Mouse (Mus musculus) layer of hippocampus, adult 2 months (tissue): Measurements from ENCODE around the gene Ssbp2. TPM values are rescaled to one million over a fixed set of nuclear protein-coding genes. Genes with fewer than 3 reads are reported as not detected.

Source experiments
- DNase-seq, 2 experiments: peaks; one replicate each; pipeline ENCODE4 v3.0.0; 2022; ENCODE audit warnings: low spot score in 2 of 2
- H3K27ac ChIP-seq: fragments of 200-600 bp; 2 replicates; pipeline ENCODE4 v1.8.1; 2022
- H3K4me3 ChIP-seq: fragments of 200-600 bp; 2 replicates; pipeline ENCODE4 v1.8.1; 2022; ENCODE audit warnings: mild to moderate bottlenecking
- CTCF ChIP-seq: fragments of 200-600 bp; conservative IDR thresholded peaks from 2 replicates; pipeline ENCODE4 v1.8.1; 2022; ENCODE audit warnings: antibody characterized with exemption, mild to moderate bottlenecking, moderate library complexity
- total RNA-seq, 2 experiments: library from RNA; stranded (reverse); gene quantifications; 2 replicates each; pipeline ENCODE4 v1.2.3; 2021

Gene Ssbp2
- total RNA-seq, 2 experiments from 2014 or later = 128 to 131 TPM

DNA sequence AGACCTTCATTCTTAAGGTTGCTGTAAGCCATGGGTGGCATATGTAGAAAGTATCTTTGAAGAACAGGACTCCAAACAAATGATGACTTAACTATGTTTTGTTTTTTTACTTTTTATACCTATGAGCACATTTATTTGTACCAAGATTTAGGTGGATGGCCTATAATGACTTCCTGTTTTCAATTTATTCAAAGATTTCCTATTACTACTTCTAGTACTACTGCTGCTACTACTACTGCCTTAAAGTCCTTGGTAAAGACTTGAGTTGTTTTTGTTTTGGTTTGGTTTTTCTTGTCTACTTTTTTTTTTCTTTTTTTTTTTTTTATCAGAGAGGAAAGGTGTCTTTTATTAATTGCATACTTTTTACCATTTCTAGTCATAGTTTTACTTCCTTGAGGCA is 121.4 kb downstream of the Ssbp2 start:
- no peak for DNase-seq
- no peak for TF ChIP-seq CTCF
- no peak overlapping the region for H3K4me3 ChIP-seq
- no peak overlapping the region for H3K27ac ChIP-seq

- TF ChIP-seq CTCF = no peak
- DNase-seq = no peak
- no peak overlapping the region for H3K4me3 ChIP-seq
- no peak overlapping the region for H3K27ac ChIP-seq
These were observed 122.1 kb downstream of the Ssbp2 start for GRCm38 (mm10) chr13:91582212-91582611.

- peak; percentile 59 for TF ChIP-seq CTCF
- H3K27ac ChIP-seq = no peak overlapping the region
- no peak for DNase-seq
- H3K4me3 ChIP-seq = no peak overlapping the region
These were observed 126.3 kb downstream of the Ssbp2 start for GRCm38 (mm10) chr13:91586368-91586767.

DNA sequence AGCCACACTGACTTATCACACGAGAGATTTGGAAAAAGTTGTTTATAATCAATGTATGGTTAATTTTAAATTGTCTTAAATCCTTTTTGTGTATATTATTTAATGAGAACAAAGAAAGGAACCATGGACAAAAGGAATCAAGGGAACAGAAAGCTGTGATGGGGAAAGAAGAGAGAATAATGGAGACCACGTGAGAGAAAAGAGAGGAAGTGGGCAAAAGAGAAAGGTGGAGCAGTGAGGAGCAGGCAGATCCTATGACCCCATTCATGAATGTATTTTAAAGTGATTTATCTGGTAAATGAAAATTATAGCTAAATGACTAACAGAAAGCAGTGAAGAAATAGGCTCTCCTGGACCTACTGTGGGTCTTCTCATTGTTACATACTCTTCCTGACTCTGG is 128.4 kb downstream of the Ssbp2 start:
- TF ChIP-seq CTCF = no peak
- DNase-seq = no peak
- H3K4me3 ChIP-seq = no peak overlapping the region

GRCm38 (mm10) chr13:91591863-91592262 is 131.8 kb downstream of the Ssbp2 start:
- Histone ChIP-seq H3K4me3 (no peak overlapping the region), H3K27ac (peak overlapping the region; percentile 74)
- TF ChIP-seq CTCF = no peak
- peak; percentile 45 to 48 for DNase-seq

More for the DNA sequence above, 128.4 kb downstream of the Ssbp2 start:
- H3K27ac ChIP-seq = no peak overlapping the region

DNA sequence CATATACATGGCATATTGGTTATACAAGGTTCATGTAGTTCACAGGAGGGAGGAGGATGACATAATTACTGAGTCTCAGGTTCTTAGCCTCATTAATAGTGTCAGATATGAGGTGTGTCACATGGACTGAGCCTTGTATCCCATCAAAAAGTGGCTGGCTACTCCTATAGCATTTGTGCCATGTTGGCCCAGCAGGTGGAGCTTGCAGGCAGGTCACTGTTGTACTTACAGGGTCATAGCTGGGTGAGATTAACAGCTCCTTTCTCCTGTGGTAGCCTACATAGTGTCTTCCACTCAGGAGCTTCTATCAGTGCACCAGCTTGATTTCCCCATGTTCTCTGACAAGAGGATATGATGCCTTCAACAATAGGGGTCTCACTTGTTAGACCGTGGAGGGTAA is 135.2 kb downstream of the Ssbp2 start:
- H3K4me3 ChIP-seq = no peak overlapping the region
- no peak for DNase-seq
- no peak for TF ChIP-seq CTCF
- H3K27ac ChIP-seq = no peak overlapping the region

GRCm38 (mm10) chr13:91599594-91599993 is 139.5 kb downstream of the Ssbp2 start:
- Histone ChIP-seq H3K27ac (no peak overlapping the region), H3K4me3 (no peak overlapping the region)
- TF ChIP-seq CTCF = no peak
- DNase-seq = no peak

DNA sequence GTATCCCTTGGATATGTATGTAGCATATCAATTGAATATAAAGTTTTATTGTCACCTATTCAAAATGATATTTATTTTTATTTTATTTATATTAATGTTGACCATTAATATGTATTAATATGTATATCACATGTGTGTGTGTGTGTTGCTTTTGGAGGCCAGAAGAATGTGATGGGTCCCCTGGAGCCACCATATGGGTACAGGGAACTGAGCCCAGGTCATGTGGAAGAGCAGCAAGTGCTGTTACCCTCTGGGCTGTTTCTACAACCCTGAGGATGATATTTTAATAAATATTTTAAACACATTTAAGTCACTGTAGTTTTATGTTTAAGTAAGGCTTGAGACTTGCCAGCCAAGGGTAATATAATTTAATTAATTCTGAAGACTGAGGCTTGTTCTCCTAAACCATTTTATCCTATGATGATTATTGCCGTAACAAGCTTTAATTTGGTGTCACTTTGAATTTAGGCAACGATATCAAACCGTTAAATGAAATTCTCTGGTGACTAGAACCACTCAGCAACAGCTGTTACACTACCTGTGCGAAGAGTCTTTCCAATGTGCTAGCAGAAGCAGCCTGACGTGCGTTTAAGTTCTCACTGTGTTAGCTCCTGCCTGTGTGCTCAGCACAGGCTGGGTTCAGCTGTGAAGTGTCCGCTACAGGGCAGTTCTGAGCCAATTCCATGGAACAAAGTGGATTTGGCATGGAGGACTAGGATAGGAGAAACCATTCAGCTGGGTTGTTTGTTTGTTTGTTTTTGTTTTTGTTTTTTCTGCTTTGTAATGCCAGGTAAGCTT is 145.2 kb downstream of the Ssbp2 start:
- no peak for DNase-seq

GRCm38 (mm10) chr13:91610601-91611000 is 150.5 kb downstream of the Ssbp2 start:
- no peak for TF ChIP-seq CTCF
- DNase-seq = no peak
- H3K4me3 ChIP-seq = no peak overlapping the region

More for the DNA sequence above, 145.2 kb downstream of the Ssbp2 start:
- Histone ChIP-seq H3K4me3 (no peak overlapping the region), H3K27ac (no peak overlapping the region)
- no peak for TF ChIP-seq CTCF

GRCm38 (mm10) chr13:91611909-91612308 is 151.8 kb downstream of the Ssbp2 start:
- Histone ChIP-seq H3K27ac (no peak overlapping the region), H3K4me3 (no peak overlapping the region)
- no peak for DNase-seq
- no peak for TF ChIP-seq CTCF

More at GRCm38 (mm10) chr13:91610601-91611000, 150.5 kb downstream of the Ssbp2 start:
- H3K27ac ChIP-seq = no peak overlapping the region

DNA sequence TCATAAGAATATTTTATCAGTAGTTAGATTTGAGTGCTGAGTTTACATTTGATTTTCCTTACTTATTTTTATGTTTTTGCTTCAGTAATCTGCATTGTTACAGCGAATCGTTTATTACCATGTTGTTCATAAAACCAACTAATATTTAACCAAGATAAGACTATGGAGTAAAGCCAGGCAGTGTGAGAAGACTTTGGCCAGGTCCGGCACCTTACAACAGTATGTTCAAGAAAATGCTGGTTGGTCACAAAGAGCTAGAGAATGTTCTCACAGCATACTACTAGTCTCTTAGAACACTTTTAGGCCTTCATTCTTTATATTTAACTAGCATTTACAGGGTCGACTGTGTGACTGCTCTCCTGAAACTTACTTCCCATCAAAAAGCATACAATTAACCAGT is 152.5 kb downstream of the Ssbp2 start:
- Histone ChIP-seq H3K4me3 (no peak overlapping the region), H3K27ac (no peak overlapping the region)
- DNase-seq = no peak
- no peak for TF ChIP-seq CTCF

- DNase-seq = no peak
- TF ChIP-seq CTCF = no peak
- H3K4me3 ChIP-seq = no peak overlapping the region
- H3K27ac ChIP-seq = no peak overlapping the region
These were observed 156.0 kb downstream of the Ssbp2 start for GRCm38 (mm10) chr13:91616050-91616449.

DNA sequence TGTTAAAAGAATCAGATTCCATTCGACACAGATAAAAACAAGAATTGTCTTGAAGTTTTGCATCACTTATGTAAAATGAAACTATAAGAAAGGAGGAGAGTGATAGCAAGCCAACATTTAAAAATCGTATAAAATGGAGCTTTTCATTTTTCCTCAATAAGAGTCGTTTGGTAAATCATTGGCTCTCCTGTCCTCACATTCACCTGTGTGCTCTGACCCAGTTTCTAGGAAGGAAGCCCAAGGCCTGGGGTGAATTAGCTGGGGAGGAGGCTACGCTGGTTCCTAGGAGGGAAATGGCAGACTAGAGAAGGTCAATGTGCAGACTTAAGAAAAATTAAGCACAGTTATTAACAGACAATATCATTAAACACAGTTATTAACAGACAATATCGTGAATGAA is 156.8 kb downstream of the Ssbp2 start:
- no peak for DNase-seq
- no peak for TF ChIP-seq CTCF
- no peak overlapping the region for H3K4me3 ChIP-seq
- no peak overlapping the region for H3K27ac ChIP-seq

DNA sequence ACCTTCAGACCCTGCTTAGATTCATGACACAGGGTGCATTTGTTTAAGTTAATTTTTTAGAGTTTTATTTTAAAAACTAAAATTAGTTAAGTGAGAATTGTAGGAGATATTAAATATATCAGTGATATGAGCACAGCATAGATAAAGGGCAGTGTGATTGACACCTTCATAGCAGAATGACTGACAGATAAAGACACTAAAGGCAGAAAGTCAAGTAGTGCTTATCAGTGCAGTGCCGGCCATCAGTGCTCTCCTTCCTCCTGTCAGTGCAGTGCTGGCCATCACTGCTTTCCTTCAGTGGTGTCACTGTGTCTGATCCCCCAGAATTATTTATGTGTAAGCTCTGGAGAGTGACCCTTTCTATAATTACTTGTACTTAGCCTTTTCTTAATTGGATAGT is 159.3 kb downstream of the Ssbp2 start:
- no peak for TF ChIP-seq CTCF
- no peak for DNase-seq
- Histone ChIP-seq H3K27ac (no peak overlapping the region), H3K4me3 (no peak overlapping the region)

DNA sequence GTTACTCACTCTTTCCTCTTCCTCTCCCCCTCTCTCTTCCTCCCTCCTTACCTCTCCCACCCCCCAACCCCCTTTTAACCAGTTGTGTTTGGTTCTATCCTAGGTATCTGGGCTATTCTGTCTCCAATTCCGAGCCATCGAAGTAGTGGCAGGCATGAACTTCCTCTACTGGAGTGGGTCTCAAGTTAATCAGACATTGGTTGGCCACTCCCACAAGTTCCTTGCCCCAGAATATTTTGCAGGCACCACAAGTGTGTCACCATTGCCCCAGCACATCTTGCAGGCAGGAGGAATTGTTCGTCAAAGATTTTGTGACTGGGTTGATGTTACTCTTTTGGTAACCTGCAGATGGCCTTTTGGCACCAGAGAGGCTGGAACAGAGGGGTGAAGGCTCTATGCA is 160.5 kb downstream of the Ssbp2 start:
- TF ChIP-seq CTCF = no peak

More for the DNA sequence above, 160.5 kb downstream of the Ssbp2 start:
- no peak overlapping the region for H3K4me3 ChIP-seq
- no peak for DNase-seq
- no peak overlapping the region for H3K27ac ChIP-seq
